Mouse (Mus musculus): Measurements from ENCODE around the gene Pmm2.

Pmm2 gene

GRCm38 (mm10) chr16:8637217-8638051 is at the start of gene Pmm2, which contains the start of gene Tmem186:
Gene Pmm2, plus strand, starts transcription at chr16:8637674.
Gene Tmem186, minus strand, starts transcription at chr16:8637712.
- peak; percentile 79 for DNase-seq

GRCm38 (mm10) chr16:8595411-8595810 is 42.1 kb upstream of the Pmm2 start:
- peak; percentile 10 for DNase-seq

- DNase-seq: no peak
These were observed 41.1 kb upstream of the Pmm2 start for GRCm38 (mm10) chr16:8596336-8596735.

- DNase-seq: no peak
These were observed 40.0 kb upstream of the Pmm2 start for GRCm38 (mm10) chr16:8597516-8597915.

GRCm38 (mm10) chr16:8603789-8604188 is 33.7 kb upstream of the Pmm2 start:
- no peak for DNase-seq

GRCm38 (mm10) chr16:8610397-8610796 is 27.1 kb upstream of the Pmm2 start:
- DNase-seq: no peak

GRCm38 (mm10) chr16:8612214-8613005 is 25.1 kb upstream of the Pmm2 start:
- DNase-seq: no peak

- DNase-seq: no peak
These were observed 24.4 kb upstream of the Pmm2 start for GRCm38 (mm10) chr16:8613039-8613438.

GRCm38 (mm10) chr16:8613447-8613846 is 24.0 kb upstream of the Pmm2 start:
- no peak for DNase-seq

- no peak for DNase-seq
These were observed 17.7 kb upstream of the Pmm2 start for GRCm38 (mm10) chr16:8619659-8620314.

GRCm38 (mm10) chr16:8620315-8621115 is 17.0 kb upstream of the Pmm2 start:
- DNase-seq: no peak

GRCm38 (mm10) chr16:8630419-8630818 is 7.1 kb upstream of the Pmm2 start:
- DNase-seq: no peak

GRCm38 (mm10) chr16:8631428-8631827 is 6.0 kb upstream of the Pmm2 start:
- DNase-seq: no peak

GRCm38 (mm10) chr16:8636867-8637216 is 632 bp upstream of the Pmm2 start:
- DNase-seq: no peak

GRCm38 (mm10) chr16:8638131-8638530 is 657 bp downstream of the Pmm2 start:
- no peak for DNase-seq

- no peak for DNase-seq
These were observed 2.2 kb downstream of the Pmm2 start for GRCm38 (mm10) chr16:8639466-8640191.

- DNase-seq: peak; percentile 57
These were observed 6.4 kb downstream of the Pmm2 start for GRCm38 (mm10) chr16:8643855-8644254.

- DNase-seq: no peak
These were observed 8.1 kb downstream of the Pmm2 start for GRCm38 (mm10) chr16:8645546-8645945.

- DNase-seq: no peak
These were observed 12.5 kb downstream of the Pmm2 start for GRCm38 (mm10) chr16:8650007-8650406.

GRCm38 (mm10) chr16:8655108-8655507 is 17.6 kb downstream of the Pmm2 start:
- no peak for DNase-seq

- no peak for DNase-seq
These were observed 18.1 kb downstream of the Pmm2 start for GRCm38 (mm10) chr16:8655599-8655998.

GRCm38 (mm10) chr16:8656256-8656655 is 18.8 kb downstream of the Pmm2 start:
- no peak for DNase-seq
